22 mouse cellular contexts compared by ENCODE assay signal in genomic region chr5:36523219-36523703, GRCm38 (mm10). TPM values are rescaled to one million over a fixed set of nuclear protein-coding genes. Genes with fewer than 3 reads are reported as not detected.
DNase-seq lines count a peak whose midpoint lies in the region; ATAC-seq and TF ChIP-seq lines count a peak whose summit lies in the region.
"Had no signal": no experiment of that assay in that cellular context is flagged by ENCODE, and none has a peak within 500 bp of the region (broad histone marks: within the 10 kb centered on the region; RNA-seq: fewer than 3 reads in every experiment).

No protein-coding gene starts in this region.

- no peak overlapping the region for H3K9ac ChIP-seq in heart, embryonic 12.5 days
- no peak overlapping the region for H3K9ac ChIP-seq in hindbrain, embryonic 14.5 days
- H3K9ac ChIP-seq in midbrain, postnatal 0 days (replicated peaks; ENCODE audit: low read length, poor library complexity, severe bottlenecking): no peak overlapping the region
- H3K9ac ChIP-seq: embryonic facial prominence, embryonic 12.5 days; forebrain, embryonic 12.5 days; midbrain, embryonic 15.5 days; neural tube, embryonic 13.5 days had no signal

- CTCF ChIA-PET in Patski (lab: Charles Lee): interaction anchor here (0.8 to 1.6 kb wide), 11 partner anchors 13 to 216 kb away, joined by 3 to 5 read pairs (median 3); no protein-coding TSS in a partner anchor

- intact Hi-C loops in heart, postnatal 25 days (cut with DNase I): no loop called here
- intact Hi-C loops in left cerebral cortex, adult 2 months (cut with DNase I): no loop called here
- intact Hi-C loops in left cerebral cortex, postnatal 14 days (cut with DNase I): no loop called here

- H3K36me3 ChIP-seq in heart, embryonic 12.5 days: peaks cover 53% of the 10 kb centered on the region
- peaks cover 62% of the 10 kb centered on the region for H3K36me3 ChIP-seq in hindbrain, embryonic 14.5 days (replicated peaks; ENCODE audit: control insufficient read depth, insufficient read depth)
- peaks cover 42% of the 10 kb centered on the region for H3K36me3 ChIP-seq in midbrain, postnatal 0 days (ENCODE audit: insufficient read depth, low read length)

- POLR2A ChIA-PET in Patski (lab: Charles Lee): interaction anchor here (1.2 kb wide), 1 partner anchor 59 kb away, joined by 5 read pairs; no protein-coding TSS in a partner anchor

- H3K4me2 ChIP-seq in heart, embryonic 12.5 days: no peak overlapping the region
- no peak overlapping the region for H3K4me2 ChIP-seq in hindbrain, embryonic 14.5 days (replicated peaks)
- H3K4me2 ChIP-seq in midbrain, postnatal 0 days (ENCODE audit: low read depth, low read length, poor library complexity, severe bottlenecking): no peak overlapping the region
- H3K4me2 ChIP-seq: embryonic facial prominence, embryonic 12.5 days; forebrain, embryonic 12.5 days; midbrain, embryonic 15.5 days; neural tube, embryonic 13.5 days had no signal

- H3K9me3 ChIP-seq in heart, embryonic 12.5 days (replicated peaks): no peaks in the 10 kb centered on the region
- H3K9me3 ChIP-seq in hindbrain, embryonic 14.5 days (ENCODE audit: control insufficient read depth, low read length): no peaks in the 10 kb centered on the region
- H3K9me3 ChIP-seq in midbrain, postnatal 0 days (ENCODE audit: low read length): no peaks in the 10 kb centered on the region
- H3K9me3 ChIP-seq: embryonic facial prominence, embryonic 12.5 days; forebrain, embryonic 12.5 days; hindbrain, embryonic 10.5 days; limb, embryonic 10.5 days; midbrain, embryonic 15.5 days; neural tube, embryonic 13.5 days had no signal

- no peak for ATAC-seq in heart, embryonic 12.5 days (ENCODE audit: insufficient number of reproducible peaks, low FRiP score)
- peak; percentile 58 for ATAC-seq in Patski
- ATAC-seq in megakaryocyte progenitor cell, adult 5-6 weeks (replicated peaks; ENCODE audit: poor library complexity): peak; percentile 78
- ATAC-seq in hindbrain, embryonic 14.5 days (ENCODE audit: low FRiP score): no peak
- ATAC-seq in midbrain, postnatal 0 days (ENCODE audit: low FRiP score): no peak
- ATAC-seq: hindbrain, postnatal 0 days; intestine, postnatal 0 days; midbrain, embryonic 15.5 days had no signal

- no peak for DNase-seq in heart, postnatal 25 days (ENCODE audit: low spot score)
- DNase-seq in left cerebral cortex, adult 2 months (ENCODE audit: extremely low spot score in 1 of 2, low spot score in 2 of 2): no peak
- no peak for DNase-seq in left cerebral cortex, postnatal 14 days (ENCODE audit: low spot score in 2 of 2)
- peak; percentile 77 for DNase-seq in Patski (ENCODE audit: low read depth, low spot score)
- DNase-seq in hindbrain, embryonic 14.5 days (ENCODE audit: low spot score): no peak
- no peak for DNase-seq in midbrain, postnatal 0 days (ENCODE audit: low spot score)
- DNase-seq: adrenal gland, adult 2 months; cerebellum, adult 11-12 months; layer of hippocampus, adult 9-11 months; thymus, postnatal 25 days had no signal

- peaks cover 14% of the 10 kb centered on the region for H3K4me1 ChIP-seq in heart, embryonic 12.5 days (replicated peaks)
- 0 out of 2 replicates have a peak, but pooled peaks cover 4% of the 10 kb centered on the region for H3K4me1 ChIP-seq in hindbrain, embryonic 14.5 days (replicated peaks; ENCODE audit: control insufficient read depth, insufficient read depth, low read length)
- no peaks in the 10 kb centered on the region for H3K4me1 ChIP-seq in midbrain, postnatal 0 days (ENCODE audit: insufficient read depth, low read length)
- H3K4me1 ChIP-seq: embryonic facial prominence, embryonic 12.5 days; limb, embryonic 10.5 days had no signal

- H3K27ac ChIP-seq in heart, embryonic 12.5 days (ENCODE audit: poor library complexity, severe bottlenecking): peak overlapping the region; percentile 55
- peak overlapping the region; percentile 15; the same call in 1 of the 2 replicates for H3K27ac ChIP-seq in left cerebral cortex, adult 2 months
- no peak overlapping the region for H3K27ac ChIP-seq in hindbrain, embryonic 14.5 days
- H3K27ac ChIP-seq in midbrain, postnatal 0 days (ENCODE audit: low read depth, low read length): no peak overlapping the region
- H3K27ac ChIP-seq: embryonic facial prominence, embryonic 12.5 days; forebrain, embryonic 12.5 days; hindbrain, embryonic 10.5 days; hindbrain, postnatal 0 days; limb, embryonic 10.5 days; midbrain, embryonic 15.5 days; neural tube, embryonic 13.5 days had no signal

- 45% methylated on average over 5 of the region's 5 CpGs for WGBS in heart, embryonic 12.5 days
- WGBS in hindbrain, embryonic 14.5 days: 89% methylated on average over 5 of the region's 5 CpGs
- WGBS in midbrain, postnatal 0 days: 71% methylated on average over 5 of the region's 5 CpGs

- no peaks in the 10 kb centered on the region for H3K27me3 ChIP-seq in heart, embryonic 12.5 days (replicated peaks)
- no peaks in the 10 kb centered on the region for H3K27me3 ChIP-seq in Patski
- H3K27me3 ChIP-seq in hindbrain, embryonic 14.5 days (ENCODE audit: control insufficient read depth, insufficient read depth, low read length): no peaks in the 10 kb centered on the region
- H3K27me3 ChIP-seq in midbrain, postnatal 0 days (ENCODE audit: insufficient read depth, low read length): no peaks in the 10 kb centered on the region
- H3K27me3 ChIP-seq: embryonic facial prominence, embryonic 12.5 days; forebrain, embryonic 12.5 days; midbrain, embryonic 15.5 days; neural tube, embryonic 13.5 days had no signal

- no peak overlapping the region for H3K4me3 ChIP-seq in heart, embryonic 12.5 days
- no peak overlapping the region for H3K4me3 ChIP-seq in left cerebral cortex, adult 2 months
- no peak overlapping the region for H3K4me3 ChIP-seq in hindbrain, embryonic 14.5 days (replicated peaks; ENCODE audit: low read length)
- H3K4me3 ChIP-seq in midbrain, postnatal 0 days (ENCODE audit: low read depth, low read length): no peak overlapping the region
- H3K4me3 ChIP-seq: embryonic facial prominence, embryonic 12.5 days; forebrain, embryonic 12.5 days; hindbrain, embryonic 10.5 days; limb, embryonic 10.5 days; midbrain, embryonic 15.5 days; myocyte; neural tube, embryonic 13.5 days had no signal

- no peak for TF ChIP-seq CTCF in left cerebral cortex, adult 2 months (IDR thresholded peaks at IDR 0.05)
- TF ChIP-seq CTCF in Patski (IDR thresholded peaks at IDR 0.05): no peak
- no peak for TF ChIP-seq CTCF in midbrain, postnatal 0 days (IDR thresholded peaks at IDR 0.05)

- in situ Hi-C loops in Patski (cut with MboI; ENCODE audit: low pct_unique_long_range_greater_than_20kb): no loop called here

RNA-seq across cellular contexts. Expression of gene Ccdc96, which starts 38.9 kb away (rescaled TPM):
- 0.28 and 0.29 TPM in 2 replicates for polyA plus RNA-seq in heart, embryonic 12.5 days (2016; fragmentation: Nextera tagmentation; extraction: Ambion mirVana)
- under 1 TPM; 0.18 to 0.22 TPM for total RNA-seq in heart, postnatal 25 days (2021)
- 1 to 10 TPM in 1 of 2 experiments, under 1 TPM in 1; 0.79 to 1.3 TPM for total RNA-seq in left cerebral cortex, adult 2 months (2021)
- 1 to 10 TPM; 1.3 TPM for total RNA-seq in left cerebral cortex, postnatal 14 days (2021)
- 4.3 TPM for polyA plus RNA-seq in Patski (2021)
- 0.02 and 0.05 TPM in 2 replicates for total RNA-seq in megakaryocyte progenitor cell, adult 5-6 weeks (2015)
- 0.25 TPM in 1 of 2 replicates, not detected in the other for total RNA-seq in megakaryocyte progenitor cell, adult 5-6 weeks (2017)
- 2.5 and 2.9 TPM in 2 replicates for polyA plus RNA-seq in hindbrain, embryonic 14.5 days (2014; fragmentation: Nextera tagmentation; extraction: Ambion mirVana)
- 2.1 and 3.2 TPM in 2 replicates for total RNA-seq in midbrain, postnatal 0 days (2014; rRNA removed)
- polyA plus RNA-seq in midbrain, postnatal 0 days (2015; fragmentation: Nextera tagmentation; extraction: Ambion mirVana): 1.7 and 2.3 TPM in 2 replicates
- total RNA-seq: liver, adult 2 months had no signal
- polyA plus RNA-seq: adrenal gland, adult 2 months; liver, adult 2 months had no signal

RNA-seq across cellular contexts. Expression of gene Tada2b, which starts 39.2 kb away (rescaled TPM):
- polyA plus RNA-seq in heart, embryonic 12.5 days (2016; fragmentation: Nextera tagmentation; extraction: Ambion mirVana): 1.6 and 1.9 TPM in 2 replicates
- total RNA-seq in heart, postnatal 25 days (2021): 10 to 100 TPM; 14.2 to 14.8 TPM
- total RNA-seq in left cerebral cortex, adult 2 months (2021): 10 to 100 TPM; 30.2 to 31.9 TPM
- 10 to 100 TPM; 26.5 to 29.1 TPM for total RNA-seq in left cerebral cortex, postnatal 14 days (2021)
- polyA plus RNA-seq in Patski (2021): 27.2 TPM
- 10.8 and 12.2 TPM in 2 replicates for total RNA-seq in megakaryocyte progenitor cell, adult 5-6 weeks (2015)
- total RNA-seq in megakaryocyte progenitor cell, adult 5-6 weeks (2017): 20.6 and 21.5 TPM in 2 replicates
- 5.2 and 5.6 TPM in 2 replicates for polyA plus RNA-seq in hindbrain, embryonic 14.5 days (2014; fragmentation: Nextera tagmentation; extraction: Ambion mirVana)
- total RNA-seq in midbrain, postnatal 0 days (2014; rRNA removed): 26.9 and 27.3 TPM in 2 replicates
- 3.1 and 3.5 TPM in 2 replicates for polyA plus RNA-seq in midbrain, postnatal 0 days (2015; fragmentation: Nextera tagmentation; extraction: Ambion mirVana)

RNA-seq across cellular contexts. Expression of gene Grpel1, which starts 58.5 kb away (rescaled TPM):
- 54.9 and 57.4 TPM in 2 replicates for polyA plus RNA-seq in heart, embryonic 12.5 days (2016; fragmentation: Nextera tagmentation; extraction: Ambion mirVana)
- 10 to 100 TPM; 58.7 to 63.3 TPM for total RNA-seq in heart, postnatal 25 days (2021)
- total RNA-seq in left cerebral cortex, adult 2 months (2021): 10 to 100 TPM; 21.0 to 22.4 TPM
- 10 to 100 TPM; 20.4 to 20.8 TPM for total RNA-seq in left cerebral cortex, postnatal 14 days (2021)
- polyA plus RNA-seq in Patski (2021): 47.0 TPM
- 41.3 and 43.7 TPM in 2 replicates for total RNA-seq in megakaryocyte progenitor cell, adult 5-6 weeks (2015)
- 34.4 and 35.2 TPM in 2 replicates for total RNA-seq in megakaryocyte progenitor cell, adult 5-6 weeks (2017)
- 46.0 and 47.4 TPM in 2 replicates for polyA plus RNA-seq in hindbrain, embryonic 14.5 days (2014; fragmentation: Nextera tagmentation; extraction: Ambion mirVana)
- total RNA-seq in midbrain, postnatal 0 days (2014; rRNA removed): 16.2 and 16.3 TPM in 2 replicates
- 38.4 and 43.4 TPM in 2 replicates for polyA plus RNA-seq in midbrain, postnatal 0 days (2015; fragmentation: Nextera tagmentation; extraction: Ambion mirVana)

Comparison
In these comparisons a context has a peak if more than half of its experiments do, and no peak if none do; other contexts are left out.
1. ATAC-seq: peak in Patski (single experiment) and megakaryocyte progenitor cell, adult 5-6 weeks (single experiment); none in heart, embryonic 12.5 days (single experiment), hindbrain, embryonic 14.5 days (single experiment) and midbrain, postnatal 0 days (single experiment).
2. H3K27ac ChIP-seq: peak in heart, embryonic 12.5 days (single experiment) and left cerebral cortex, adult 2 months (single experiment); none in hindbrain, embryonic 14.5 days (single experiment) and midbrain, postnatal 0 days (single experiment).